Mouse (Mus musculus) testis, adult 2 months (tissue): Measurements from ENCODE around the gene Dpp7.

Experiments used
- CTCF ChIP-seq: fragments of 200-500 bp; IDR thresholded peaks from 2 replicates; pipeline ENCODE4 v1.5.1; 2012; ENCODE audit warnings: low read depth, mild to moderate bottlenecking, inconsistent platforms, low read length, moderate library complexity; ENCODE audit not compliant: control insufficient read depth, insufficient read depth, insufficient replicate concordance
- POLR2A ChIP-seq: fragments of 200-500 bp; IDR thresholded peaks from 2 replicates; pipeline ENCODE4 v1.6.1; 2012; ENCODE audit warnings: low read depth, mild to moderate bottlenecking, inconsistent platforms, low read length, moderate library complexity; ENCODE audit not compliant: control insufficient read depth

GRCm38 (mm10) chr2:25369996-25370395 lies 13.8 kb upstream of the Dpp7 start:
- TF ChIP-seq CTCF (no peak), POLR2A (no peak)
